Mouse (Mus musculus): Measurements from ENCODE around the gene Ackr1. TPM values are rescaled to one million over a fixed set of nuclear protein-coding genes. Genes with fewer than 3 reads are reported as not detected.
A peak's percentile ranks its signal among the peaks of the same experiment; 100 is the strongest.

Gene Ackr1
- total and polyA plus RNA-seq, 2 experiments, result 0.92 to 4.1 TPM

- Histone ChIP-seq H3K9ac (ENCODE audit: low read depth, low read length) (no peak overlapping the region), H3K4me1 (ENCODE audit: control insufficient read depth, insufficient read depth, low read length) (no peaks in the 10 kb centered on the region), H3K4me3 (ENCODE audit: insufficient read depth, low read depth, low read length) (no peak overlapping the region), H3K27ac (replicated peaks; ENCODE audit: insufficient read depth, low read depth, low read length) (no peak overlapping the region), H3K79me2 (ENCODE audit: control insufficient read depth, insufficient read depth, low read length) (no peaks in the 10 kb centered on the region), H3K36me3 (ENCODE audit: control insufficient read depth, insufficient read depth, low read length) (no peaks in the 10 kb centered on the region), H3K27me3 (ENCODE audit: control insufficient read depth, insufficient read depth, low read length) (peaks cover 10% of the 10 kb centered on the region)
- no peak for DNase-seq (ENCODE audit: extremely low read depth, low read depth, low spot score)
- WGBS, result 71% methylated on average over 6 of the region's 6 CpGs
- TF ChIP-seq POLR2A (IDR thresholded peaks at IDR 0.05; ENCODE audit: extremely low read depth, insufficient read depth, low read length) (no peak), CTCF (IDR thresholded peaks at IDR 0.05; ENCODE audit: low read depth, low read length) (no peak)
Observed at GRCm38 (mm10) chr1:173370456-173370855, 36.9 kb upstream of the Ackr1 start.

- Histone ChIP-seq H3K27me3 (ENCODE audit: control insufficient read depth, insufficient read depth, low read length) (peaks cover 12% of the 10 kb centered on the region), H3K27ac (replicated peaks; ENCODE audit: insufficient read depth, low read depth, low read length) (no peak overlapping the region), H3K4me1 (ENCODE audit: control insufficient read depth, insufficient read depth, low read length) (no peaks in the 10 kb centered on the region), H3K4me3 (ENCODE audit: insufficient read depth, low read depth, low read length) (no peak overlapping the region), H3K79me2 (ENCODE audit: control insufficient read depth, insufficient read depth, low read length) (no peaks in the 10 kb centered on the region), H3K36me3 (ENCODE audit: control insufficient read depth, insufficient read depth, low read length) (no peaks in the 10 kb centered on the region), H3K9ac (ENCODE audit: low read depth, low read length) (no peak overlapping the region)
- 67% methylated on average over 2 of the region's 2 CpGs for WGBS
- TF ChIP-seq POLR2A (IDR thresholded peaks at IDR 0.05; ENCODE audit: extremely low read depth, insufficient read depth, low read length) (no peak), CTCF (IDR thresholded peaks at IDR 0.05; ENCODE audit: low read depth, low read length) (no peak)
- no peak for DNase-seq (ENCODE audit: extremely low read depth, low read depth, low spot score)
Observed at GRCm38 (mm10) chr1:173369611-173370010, 36.1 kb upstream of the Ackr1 start.

GRCm38 (mm10) chr1:173367356-173368046 lies 34.0 kb upstream of the Ackr1 start, which contains the start of gene Cadm3:
TSS of gene Cadm3 (minus strand) at chr1:173367695.
- DNase-seq (ENCODE audit: extremely low read depth, low read depth, low spot score), result no peak
- Histone ChIP-seq H3K36me3 (ENCODE audit: control insufficient read depth, insufficient read depth, low read length) (no peaks in the 10 kb centered on the region), H3K27ac (replicated peaks; ENCODE audit: insufficient read depth, low read depth, low read length) (no peak within 1 kb of the TSS), H3K4me1 (ENCODE audit: control insufficient read depth, insufficient read depth, low read length) (no peaks in the 10 kb centered on the region), H3K79me2 (ENCODE audit: control insufficient read depth, insufficient read depth, low read length) (no peaks in the 10 kb centered on the region), H3K9ac (ENCODE audit: low read depth, low read length) (peak within 1 kb of the TSS; percentile 21), H3K4me3 (ENCODE audit: insufficient read depth, low read depth, low read length) (peak within 1 kb of the TSS; percentile 44), H3K27me3 (ENCODE audit: control insufficient read depth, insufficient read depth, low read length) (peaks cover 15% of the 10 kb centered on the region)
- TF ChIP-seq POLR2A (IDR thresholded peaks at IDR 0.05; ENCODE audit: extremely low read depth, insufficient read depth, low read length) (no peak), CTCF (IDR thresholded peaks at IDR 0.05; ENCODE audit: low read depth, low read length) (no peak)
- 3% methylated on average over 46 of the region's 46 CpGs for WGBS

GRCm38 (mm10) chr1:173366701-173367355 lies 33.3 kb upstream of the Ackr1 start:
- Histone ChIP-seq H3K79me2 (ENCODE audit: control insufficient read depth, insufficient read depth, low read length) (no peaks in the 10 kb centered on the region), H3K36me3 (ENCODE audit: control insufficient read depth, insufficient read depth, low read length) (no peaks in the 10 kb centered on the region), H3K4me1 (ENCODE audit: control insufficient read depth, insufficient read depth, low read length) (no peaks in the 10 kb centered on the region), H3K27me3 (ENCODE audit: control insufficient read depth, insufficient read depth, low read length) (peaks cover 15% of the 10 kb centered on the region), H3K27ac (replicated peaks; ENCODE audit: insufficient read depth, low read depth, low read length) (no peak overlapping the region), H3K9ac (ENCODE audit: low read depth, low read length) (peak overlapping the region; percentile 21; the same call in 1 of the 2 replicates), H3K4me3 (ENCODE audit: insufficient read depth, low read depth, low read length) (peak overlapping the region; percentile 44)
- DNase-seq (ENCODE audit: extremely low read depth, low read depth, low spot score), result no peak
- TF ChIP-seq POLR2A (IDR thresholded peaks at IDR 0.05; ENCODE audit: extremely low read depth, insufficient read depth, low read length), result no peak
- TF ChIP-seq CTCF (IDR thresholded peaks at IDR 0.05; ENCODE audit: low read depth, low read length), result no peak
- WGBS, result 3% methylated on average over 31 of the region's 31 CpGs

GRCm38 (mm10) chr1:173365970-173366409 lies 32.4 kb upstream of the Ackr1 start:
- no peak overlapping the region for H3K9ac ChIP-seq (ENCODE audit: low read depth, low read length)
- peaks cover 15% of the 10 kb centered on the region for H3K27me3 ChIP-seq (ENCODE audit: control insufficient read depth, insufficient read depth, low read length)
- WGBS, result 11% methylated on average over 13 of the region's 13 CpGs
- peak overlapping the region; percentile 18; the same call in 1 of the 2 replicates for H3K4me3 ChIP-seq (ENCODE audit: insufficient read depth, low read depth, low read length)
- DNase-seq (ENCODE audit: extremely low read depth, low read depth, low spot score), result no peak
- no peak overlapping the region for H3K27ac ChIP-seq (replicated peaks; ENCODE audit: insufficient read depth, low read depth, low read length)
- H3K36me3 ChIP-seq (ENCODE audit: control insufficient read depth, insufficient read depth, low read length), result no peaks in the 10 kb centered on the region
- H3K4me1 ChIP-seq (ENCODE audit: control insufficient read depth, insufficient read depth, low read length), result no peaks in the 10 kb centered on the region
- H3K79me2 ChIP-seq (ENCODE audit: control insufficient read depth, insufficient read depth, low read length), result no peaks in the 10 kb centered on the region
- no peak for TF ChIP-seq POLR2A (IDR thresholded peaks at IDR 0.05; ENCODE audit: extremely low read depth, insufficient read depth, low read length)
- TF ChIP-seq CTCF (IDR thresholded peaks at IDR 0.05; ENCODE audit: low read depth, low read length), result no peak
